Mouse (Mus musculus) lung, postnatal 0 days (tissue): ENCODE measurements at regions not wholly inside any gene's neighbourhood (a gene's known extent, or its start where the extent isn't known, plus 50 kb on each side); places are given as distances from the start of the nearest gene placed in this dataset.

Experiments
- ATAC-seq: fragments of 200-750 bp; cut with Nextera tagmentation; 2 replicates; pipeline ENCODE4 v1.8.0; 2017; ENCODE audit warnings: moderate library complexity
- DNase-seq: peaks from one replicate; pipeline ENCODE4 v3.0.0-alpha.2; 2016; ENCODE audit warnings: low spot score
- H3K27ac ChIP-seq: fragments of 300-500 bp; sonication (generic); 2 replicates; pipeline ENCODE4 v1.5.1; 2014; ENCODE audit warnings: antibody characterized with exemption, mild to moderate bottlenecking, low read length, mixed read lengths
- H3K27me3 ChIP-seq: fragments of 300-500 bp; sonication (generic); replicated peaks from 2 replicates; pipeline ENCODE4 v1.6.1; 2014; ENCODE audit warnings: low read length, mixed read lengths; ENCODE audit not compliant: insufficient read depth
- H3K36me3 ChIP-seq: fragments of 300-500 bp; sonication (generic); 2 replicates; pipeline ENCODE4 v1.6.1; 2014; ENCODE audit warnings: low read length, mixed read lengths; ENCODE audit not compliant: insufficient read depth
- H3K4me1 ChIP-seq: fragments of 300-500 bp; sonication (generic); 2 replicates; pipeline ENCODE4 v1.6.1; 2014; ENCODE audit warnings: antibody characterized with exemption, low read depth, low read length, mixed read lengths; ENCODE audit not compliant: insufficient read depth
- H3K4me2 ChIP-seq: fragments of 300-500 bp; sonication (generic); replicated peaks from 2 replicates; pipeline ENCODE4 v1.6.1; 2014; ENCODE audit warnings: low read depth, mild to moderate bottlenecking, low read length, moderate library complexity, mixed read lengths
- H3K4me3 ChIP-seq: fragments of 300-500 bp; sonication (generic); 2 replicates; pipeline ENCODE4 v1.5.1; 2014; ENCODE audit warnings: low read depth, low read length
- H3K9ac ChIP-seq: fragments of 300-500 bp; sonication (generic); replicated peaks from 2 replicates; pipeline ENCODE4 v1.6.1; 2014; ENCODE audit warnings: low read depth, mild to moderate bottlenecking
- H3K9me3 ChIP-seq: fragments of 300-500 bp; sonication (generic); 2 replicates; pipeline ENCODE4 v1.6.1; 2016; ENCODE audit warnings: low read length, mixed read lengths
- CTCF ChIP-seq: IDR thresholded peaks from 2 replicates; pipeline ENCODE4 v1.5.1; 2016; ENCODE audit warnings: antibody characterized with exemption, mild to moderate bottlenecking
- EP300 ChIP-seq: IDR thresholded peaks from 2 replicates; pipeline ENCODE4 v1.6.1; 2016; ENCODE audit warnings: antibody characterized with exemption, mild to moderate bottlenecking, control low read depth
- WGBS: fragments of 180-500 bp; shearing (Covaris S2); extraction: QIAGEN DNeasy Blood & Tissue Kit; methylation state at CpG from one replicate; pipeline ENCODE4 v1.1.7; 2014; 5-methylcytosine and 5-hydroxymethylcytosine counted together

DNA sequence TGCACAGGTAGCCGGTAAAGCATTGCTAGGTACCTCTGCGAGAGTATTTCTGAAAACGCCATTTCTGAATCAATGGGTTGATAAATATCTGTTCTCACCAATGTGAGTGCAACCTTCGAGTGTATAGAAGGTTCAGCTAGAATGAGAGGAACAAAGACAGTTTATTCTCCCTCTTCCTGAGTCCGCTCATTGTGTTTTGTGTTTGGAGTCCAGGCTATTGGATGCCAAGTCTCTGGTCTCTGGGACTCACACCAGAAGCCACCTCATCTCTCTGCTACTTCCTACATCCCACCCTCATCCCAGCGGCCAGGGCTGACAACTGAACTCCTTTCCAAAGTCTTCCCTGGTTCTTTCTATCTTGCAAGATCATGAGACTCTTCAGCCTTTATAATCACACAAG lies 62.7 kb downstream of the Lrrc30 start:
- H3K9me3 ChIP-seq, result no peaks in the 10 kb centered on the region
- H3K36me3 ChIP-seq, result no peaks in the 10 kb centered on the region
- no peaks in the 10 kb centered on the region for H3K4me1 ChIP-seq
- no peak overlapping the region for H3K27ac ChIP-seq
- H3K4me3 ChIP-seq, result no peak overlapping the region
- ATAC-seq, result peak; percentile 61
- 76% methylated on average over 6 of the region's 6 CpGs for WGBS
- H3K4me2 ChIP-seq, result no peak overlapping the region
- H3K27me3 ChIP-seq, result no peaks in the 10 kb centered on the region
- no peak overlapping the region for H3K9ac ChIP-seq
- TF ChIP-seq EP300 (peak; percentile 57; the same call in 1 of the 2 replicates), CTCF (no peak)
- DNase-seq, result peak; percentile 36

DNA sequence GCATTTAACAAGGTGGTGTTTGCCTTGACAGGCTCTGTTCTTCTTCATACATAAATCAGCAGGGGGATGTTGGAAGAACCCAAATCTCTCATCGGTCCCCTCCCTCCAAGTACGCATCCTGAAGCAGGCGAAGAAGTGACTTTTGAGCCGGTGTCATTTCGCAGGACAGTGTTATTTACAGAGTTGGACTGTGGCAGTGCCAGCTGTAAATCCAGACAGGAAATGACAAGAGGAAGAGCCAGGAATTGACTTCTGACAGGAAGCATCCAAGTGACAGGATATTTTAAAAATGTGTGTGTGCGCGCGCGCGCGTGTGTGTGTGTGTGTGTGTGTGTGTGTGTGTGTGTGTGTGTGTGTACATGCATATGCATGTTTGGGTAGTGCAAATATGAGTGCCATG lies 66.3 kb downstream of the Lrrc30 start:
- TF ChIP-seq CTCF (no peak), EP300 (peak; percentile 74)
- Histone ChIP-seq H3K4me3 (no peak overlapping the region), H3K4me2 (no peak overlapping the region), H3K27ac (no peak overlapping the region), H3K36me3 (no peaks in the 10 kb centered on the region), H3K4me1 (no peaks in the 10 kb centered on the region), H3K9me3 (no peaks in the 10 kb centered on the region), H3K27me3 (no peaks in the 10 kb centered on the region), H3K9ac (no peak overlapping the region)
- ATAC-seq (peak; percentile 63), DNase-seq (peak; percentile 62)
- 60% methylated on average over 11 of the region's 11 CpGs for WGBS

DNA sequence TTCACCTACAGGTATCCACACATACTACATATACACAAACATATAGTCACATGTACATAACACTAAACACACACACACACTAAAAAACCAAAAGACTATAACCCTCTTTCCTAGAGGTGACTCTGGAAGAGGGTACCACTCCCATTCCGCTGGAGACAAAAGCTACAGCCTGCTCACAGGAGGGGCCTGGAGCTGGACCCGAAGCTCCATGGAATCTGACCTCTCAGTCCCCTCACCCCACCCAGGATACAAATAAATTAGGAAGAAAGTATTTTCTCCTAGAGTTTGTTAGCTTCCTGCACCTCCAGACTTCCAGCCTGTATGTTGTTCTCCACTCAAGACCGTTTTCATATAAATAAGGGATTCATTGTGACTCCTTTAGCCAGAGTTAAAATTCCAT lies 66.8 kb downstream of the Lrrc30 start:
- Histone ChIP-seq H3K4me2 (no peak overlapping the region), H3K27me3 (no peaks in the 10 kb centered on the region), H3K4me3 (no peak overlapping the region), H3K27ac (0 out of 2 replicates have a peak overlapping the region, but pooled peaks have one; percentile 57), H3K4me1 (no peaks in the 10 kb centered on the region), H3K9ac (no peak overlapping the region), H3K36me3 (no peaks in the 10 kb centered on the region), H3K9me3 (no peaks in the 10 kb centered on the region)
- 43% methylated on average over 3 of the region's 3 CpGs for WGBS
- TF ChIP-seq CTCF, result no peak
- no peak for TF ChIP-seq EP300
- ATAC-seq (0 out of 2 replicates have a peak, but pooled peaks have one; percentile 27), DNase-seq (peak; percentile 18)

DNA sequence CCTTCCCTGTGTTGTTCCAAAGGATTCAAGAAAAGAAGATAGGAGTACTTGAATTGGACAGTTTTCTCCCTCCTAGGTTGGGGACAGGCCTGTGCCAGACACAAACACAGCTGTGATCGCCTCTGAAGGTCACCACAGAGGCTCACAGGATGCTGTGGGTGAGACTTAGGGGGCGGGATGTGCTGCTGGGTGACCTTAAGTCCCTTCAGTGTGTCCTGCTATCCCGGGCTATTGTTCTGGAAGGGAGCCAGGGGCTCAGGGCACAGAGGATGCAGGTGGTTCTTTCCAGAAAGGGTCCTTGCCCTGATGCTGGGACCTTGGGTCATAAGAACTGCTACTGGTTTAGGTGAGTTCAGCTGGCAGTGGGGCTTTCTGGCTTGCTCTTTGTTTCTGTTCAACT lies 67.7 kb downstream of the Lrrc30 start:
- WGBS, result 37% methylated on average over 3 of the region's 3 CpGs
- no peak overlapping the region for H3K27ac ChIP-seq
- H3K4me3 ChIP-seq, result no peak overlapping the region
- 0 out of 2 replicates have a peak, but pooled peaks have one; percentile 7 for TF ChIP-seq EP300
- TF ChIP-seq CTCF, result no peak
- DNase-seq (peak; percentile 34), ATAC-seq (peak; percentile 59)
- no peak overlapping the region for H3K9ac ChIP-seq
- H3K4me1 ChIP-seq, result no peaks in the 10 kb centered on the region
- no peaks in the 10 kb centered on the region for H3K36me3 ChIP-seq
- H3K4me2 ChIP-seq, result no peak overlapping the region
- no peaks in the 10 kb centered on the region for H3K27me3 ChIP-seq
- no peaks in the 10 kb centered on the region for H3K9me3 ChIP-seq

DNA sequence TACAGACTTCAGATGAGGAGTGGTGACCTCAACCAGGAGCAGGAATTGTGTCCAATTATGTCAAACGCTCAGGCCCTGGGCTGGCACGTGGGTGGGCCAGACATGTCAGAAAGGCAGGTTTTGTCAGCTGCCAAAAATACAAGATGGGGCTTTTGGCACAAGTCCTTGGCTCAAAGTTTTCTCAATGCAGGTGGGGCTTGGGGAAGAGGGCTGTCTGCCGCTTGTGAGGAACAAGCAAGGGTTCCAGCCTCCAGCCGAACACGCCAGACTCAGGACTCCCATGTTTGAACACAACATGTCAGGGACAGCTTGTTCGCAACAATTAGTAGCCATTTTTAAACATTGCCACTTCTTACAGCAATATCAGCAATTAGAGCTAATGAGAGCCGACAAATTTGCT lies 69.5 kb downstream of the Lrrc30 start:
- no peak overlapping the region for H3K4me3 ChIP-seq
- no peak overlapping the region for H3K4me2 ChIP-seq
- no peaks in the 10 kb centered on the region for H3K27me3 ChIP-seq
- no peak for ATAC-seq
- H3K27ac ChIP-seq, result no peak overlapping the region
- no peaks in the 10 kb centered on the region for H3K9me3 ChIP-seq
- TF ChIP-seq EP300, result no peak
- no peak for TF ChIP-seq CTCF
- no peak overlapping the region for H3K9ac ChIP-seq
- DNase-seq, result no peak
- H3K4me1 ChIP-seq, result no peaks in the 10 kb centered on the region
- 68% methylated on average over 7 of the region's 7 CpGs for WGBS
- H3K36me3 ChIP-seq, result no peaks in the 10 kb centered on the region

DNA sequence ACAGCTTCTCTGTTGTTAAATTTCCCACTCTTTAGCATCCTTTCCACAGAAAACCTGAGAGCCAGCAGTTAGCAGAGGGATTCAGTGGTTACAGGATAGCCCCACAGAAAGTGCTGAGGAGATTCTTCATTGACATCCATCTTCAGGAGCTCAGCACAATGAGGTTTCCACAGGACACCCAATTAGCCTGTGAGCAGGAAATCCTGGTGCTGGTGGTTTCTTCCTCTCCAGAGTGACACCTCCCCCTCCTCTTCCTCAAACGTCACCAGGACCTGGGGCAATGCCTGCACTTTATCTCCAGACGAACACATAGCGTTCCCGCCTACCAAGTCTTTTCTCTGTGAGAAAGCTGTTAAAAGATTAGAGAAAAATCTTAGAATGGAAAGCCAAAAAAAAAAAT lies 70.7 kb downstream of the Lrrc30 start:
- WGBS, result 45% methylated on average over 4 of the region's 4 CpGs
- DNase-seq, result peak; percentile 17

DNA sequence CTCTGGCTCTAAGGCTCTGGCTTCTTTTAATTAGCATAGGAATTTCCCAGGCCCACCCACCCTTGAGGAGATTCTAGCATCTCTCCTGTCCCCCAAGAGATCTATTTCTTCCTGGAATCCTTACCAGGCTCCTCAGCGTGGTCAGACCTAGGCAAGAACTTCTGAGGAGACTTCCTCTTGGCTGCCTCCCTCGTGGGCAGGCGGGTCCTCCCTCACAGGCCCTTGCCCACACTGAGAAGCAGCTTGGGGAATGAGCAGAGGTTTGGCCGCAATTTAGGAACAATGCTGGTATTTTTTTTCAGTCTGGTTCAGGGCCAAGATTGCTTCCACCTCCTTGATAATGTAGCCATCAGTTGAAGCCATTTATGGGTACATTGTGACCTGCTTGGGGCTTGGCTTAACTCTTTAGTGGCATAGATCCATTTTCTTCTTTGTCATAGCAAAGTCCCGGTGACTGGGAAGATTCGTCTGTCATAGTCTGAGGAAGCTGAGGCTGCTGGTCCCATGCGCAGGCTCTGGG lies 75.1 kb downstream of the Lrrc30 start:
- 38% methylated on average over 7 of the region's 7 CpGs for WGBS
- Histone ChIP-seq H3K4me3 (no peak overlapping the region), H3K4me1 (no peaks in the 10 kb centered on the region), H3K9me3 (no peaks in the 10 kb centered on the region), H3K27me3 (no peaks in the 10 kb centered on the region), H3K36me3 (no peaks in the 10 kb centered on the region), H3K4me2 (no peak overlapping the region), H3K27ac (no peak overlapping the region), H3K9ac (no peak overlapping the region)
- TF ChIP-seq EP300, result no peak
- TF ChIP-seq CTCF, result no peak
- no peak for DNase-seq
- no peak for ATAC-seq

More for the DNA sequence above, 70.7 kb downstream of the Lrrc30 start:
- Histone ChIP-seq H3K4me1 (no peaks in the 10 kb centered on the region), H3K4me2 (no peak overlapping the region), H3K9me3 (no peaks in the 10 kb centered on the region), H3K9ac (no peak overlapping the region), H3K27ac (no peak overlapping the region), H3K4me3 (no peak overlapping the region), H3K36me3 (no peaks in the 10 kb centered on the region), H3K27me3 (no peaks in the 10 kb centered on the region)
- TF ChIP-seq EP300 (peak; percentile 55; the same call in 1 of the 2 replicates), CTCF (no peak)
- peak; percentile 52 for ATAC-seq
